Comparison of ENCODE assay signal across 7 mouse cellular contexts in genomic region chr9:21496308-21497049, GRCm38 (mm10). TPM values are rescaled to one million over a fixed set of nuclear protein-coding genes. Genes with fewer than 3 reads are reported as not detected.
DNase-seq lines count a peak whose midpoint lies in the region; ATAC-seq lines count a peak whose summit lies in the region.

No protein-coding gene starts in this region.

- H3K27me3 ChIP-seq in embryonic facial prominence, embryonic 10.5 days (replicated peaks; ENCODE audit: low read depth, poor library complexity, severe bottlenecking), result no peaks in the 10 kb centered on the region
- no peaks in the 10 kb centered on the region for H3K27me3 ChIP-seq in hindbrain, embryonic 13.5 days

- ATAC-seq in hindbrain, embryonic 13.5 days (ENCODE audit: low FRiP score), result no peak

- peak overlapping the region; percentile 87 for H3K27ac ChIP-seq in embryonic facial prominence, embryonic 10.5 days (replicated peaks)
- no peak overlapping the region for H3K27ac ChIP-seq in hindbrain, embryonic 13.5 days

- no peak overlapping the region for H3K9ac ChIP-seq in hindbrain, embryonic 13.5 days

- WGBS in embryonic facial prominence, embryonic 10.5 days, result 50% methylated on average over 19 of the region's 19 CpGs
- WGBS in hindbrain, embryonic 13.5 days, result 89% methylated on average over 19 of the region's 19 CpGs

- no peaks in the 10 kb centered on the region for H3K9me3 ChIP-seq in embryonic facial prominence, embryonic 10.5 days
- no peaks in the 10 kb centered on the region for H3K9me3 ChIP-seq in hindbrain, embryonic 13.5 days

- no peak overlapping the region for H3K4me2 ChIP-seq in hindbrain, embryonic 13.5 days

- intact Hi-C loops in heart, postnatal 10 days (cut with DNase I), result no loop called here

- peak; percentile 39 for DNase-seq in ovary, postnatal 36 days (ENCODE audit: low spot score)
- no peak for DNase-seq in ovary, postnatal 10 days (ENCODE audit: low spot score)
- DNase-seq in embryonic facial prominence, embryonic 10.5 days (ENCODE audit: low spot score), result peak; percentile 91
- peak; percentile 41 to 43 for DNase-seq in heart, postnatal 10 days
- DNase-seq in yolk sac, embryonic 10.5 days (ENCODE audit: low spot score), result peak; percentile 24
- no peak for DNase-seq in cerebellum, adult 9-10 months

- peaks cover 50% of the 10 kb centered on the region for H3K4me1 ChIP-seq in embryonic facial prominence, embryonic 10.5 days
- no peaks in the 10 kb centered on the region for H3K4me1 ChIP-seq in hindbrain, embryonic 13.5 days (replicated peaks)

- H3K36me3 ChIP-seq in embryonic facial prominence, embryonic 10.5 days (replicated peaks), result peaks cover 65% of the 10 kb centered on the region
- H3K36me3 ChIP-seq in hindbrain, embryonic 13.5 days, result peaks cover 65% of the 10 kb centered on the region

- H3K4me3 ChIP-seq in embryonic facial prominence, embryonic 10.5 days, result peak overlapping the region; percentile 44
- no peak overlapping the region for H3K4me3 ChIP-seq in hindbrain, embryonic 13.5 days

RNA-seq across cellular contexts. Expression of gene Tmed1, which starts 13.6 kb away (rescaled TPM):
- polyA plus RNA-seq in embryonic facial prominence, embryonic 10.5 days (2016; fragmentation: Nextera tagmentation; extraction: Ambion mirVana), result 119 and 121 TPM in 2 replicates
- total RNA-seq in heart, postnatal 10 days (2021), result 10 to 100 TPM; 44.8 to 46.7 TPM
- polyA plus RNA-seq in hindbrain, embryonic 13.5 days (2015; fragmentation: Nextera tagmentation; extraction: Ambion mirVana), result 57.0 and 61.8 TPM in 2 replicates

RNA-seq across cellular contexts. Expression of gene AB124611, which starts 29.5 kb away (rescaled TPM):
- polyA plus RNA-seq in embryonic facial prominence, embryonic 10.5 days (2016; fragmentation: Nextera tagmentation; extraction: Ambion mirVana), result 4.7 and 4.9 TPM in 2 replicates
- total RNA-seq in heart, postnatal 10 days (2021), result 1 to 10 TPM; 1.1 to 1.5 TPM
- polyA plus RNA-seq in hindbrain, embryonic 13.5 days (2015; fragmentation: Nextera tagmentation; extraction: Ambion mirVana), result 3.4 and 3.8 TPM in 2 replicates

RNA-seq across cellular contexts. Expression of gene Carm1, which starts 50.2 kb away (rescaled TPM):
- 73.1 and 84.1 TPM in 2 replicates for polyA plus RNA-seq in embryonic facial prominence, embryonic 10.5 days (2016; fragmentation: Nextera tagmentation; extraction: Ambion mirVana)
- 10 to 100 TPM; 65.9 to 66.1 TPM for total RNA-seq in heart, postnatal 10 days (2021)
- polyA plus RNA-seq in hindbrain, embryonic 13.5 days (2015; fragmentation: Nextera tagmentation; extraction: Ambion mirVana), result 29.4 and 29.9 TPM in 2 replicates

Comparison
In these comparisons a context has a peak if more than half of its experiments do, and no peak if none do; other contexts are left out.
1. DNase-seq: peak in ovary, postnatal 36 days (single experiment), embryonic facial prominence, embryonic 10.5 days (single experiment), heart, postnatal 10 days (2 of 2) and yolk sac, embryonic 10.5 days (single experiment); none in ovary, postnatal 10 days (single experiment) and cerebellum, adult 9-10 months (single experiment).